14 mouse cellular contexts compared by ENCODE assay signal in genomic region chr17:35173329-35173728, GRCm38 (mm10). TPM values are rescaled to one million over a fixed set of nuclear protein-coding genes. Genes with fewer than 3 reads are reported as not detected.
DNase-seq lines count a peak whose midpoint lies in the region; ATAC-seq and TF ChIP-seq lines count a peak whose summit lies in the region.
"Had no signal": no experiment of that assay in that cellular context is flagged by ENCODE, and none has a peak within 500 bp of the region (broad histone marks: within the 10 kb centered on the region; RNA-seq: fewer than 3 reads in every experiment).

No protein-coding gene starts in this region.

- H3K36me3 ChIP-seq in hindbrain, embryonic 15.5 days: no peaks in the 10 kb centered on the region
- no peaks in the 10 kb centered on the region for H3K36me3 ChIP-seq in hindbrain, embryonic 16.5 days (ENCODE audit: control insufficient read depth, insufficient read depth, low read length)
- H3K36me3 ChIP-seq in thymus, adult 2 months (ENCODE audit: control insufficient read depth, insufficient read depth, low read length): no peaks in the 10 kb centered on the region
- H3K36me3 ChIP-seq: neural tube, embryonic 15.5 days had no signal

- H3K4me1 ChIP-seq in hindbrain, embryonic 15.5 days (replicated peaks): no peaks in the 10 kb centered on the region
- H3K4me1 ChIP-seq in hindbrain, embryonic 16.5 days (ENCODE audit: control insufficient read depth, insufficient read depth, low read depth, low read length): no peaks in the 10 kb centered on the region
- peaks cover 28% of the 10 kb centered on the region for H3K4me1 ChIP-seq in thymus, adult 2 months (replicated peaks; ENCODE audit: control insufficient read depth, insufficient read depth, low read length)
- H3K4me1 ChIP-seq: neural tube, embryonic 15.5 days had no signal

- ATAC-seq in hindbrain, embryonic 15.5 days (ENCODE audit: low FRiP score, low read depth): no peak
- ATAC-seq in hindbrain, embryonic 16.5 days: no peak
- ATAC-seq: forebrain, postnatal 0 days had no signal

- no peak overlapping the region for H3K4me2 ChIP-seq in hindbrain, embryonic 15.5 days
- no peak overlapping the region for H3K4me2 ChIP-seq in hindbrain, embryonic 16.5 days (ENCODE audit: low read length)
- H3K4me2 ChIP-seq: liver, embryonic 11.5 days; neural tube, embryonic 15.5 days had no signal

- no peaks in the 10 kb centered on the region for H3K9me3 ChIP-seq in hindbrain, embryonic 15.5 days
- no peaks in the 10 kb centered on the region for H3K9me3 ChIP-seq in hindbrain, embryonic 16.5 days (ENCODE audit: control insufficient read depth, low read length)
- H3K9me3 ChIP-seq: neural tube, embryonic 15.5 days had no signal

- no peak for DNase-seq in thymus, adult 2 months
- no peak for DNase-seq in thymus, postnatal 10 days (ENCODE audit: low spot score in 2 of 2)
- peak; percentile 82 for DNase-seq in induced T-regulatory cell, adult 2 months (ENCODE audit: low read depth)
- no peak for DNase-seq in cerebellum, adult 18-20 months
- no peak for DNase-seq in cerebellum, adult 9-10 months
- DNase-seq in kidney, postnatal 10 days: no peak
- DNase-seq: adrenal gland, postnatal 25 days; cerebellum, postnatal 36 days; forebrain, postnatal 0 days; heart, postnatal 10 days had no signal

- H3K4me3 ChIP-seq in hindbrain, embryonic 15.5 days: no peak overlapping the region
- H3K4me3 ChIP-seq in hindbrain, embryonic 16.5 days (ENCODE audit: low read length): no peak overlapping the region
- no peak overlapping the region for H3K4me3 ChIP-seq in thymus, adult 2 months (ENCODE audit: control insufficient read depth, insufficient read depth, low read length)
- H3K4me3 ChIP-seq: neural tube, embryonic 15.5 days had no signal

- no peak overlapping the region for H3K9ac ChIP-seq in hindbrain, embryonic 15.5 days
- H3K9ac ChIP-seq in hindbrain, embryonic 16.5 days (ENCODE audit: low read depth, low read length): no peak overlapping the region
- H3K9ac ChIP-seq: forebrain, postnatal 0 days; neural tube, embryonic 15.5 days had no signal

- TF ChIP-seq POLR2A in thymus, adult 2 months (IDR thresholded peaks at IDR 0.05; ENCODE audit: control insufficient read depth, extremely low read depth, insufficient read depth, low read length, poor library complexity): no peak

- WGBS in hindbrain, embryonic 15.5 days: 72% methylated on average over 3 of the region's 3 CpGs
- 82% methylated on average over 3 of the region's 3 CpGs for WGBS in hindbrain, embryonic 16.5 days
- 56% methylated on average over 3 of the region's 3 CpGs for WGBS in thymus, adult 2 months

- H3K27ac ChIP-seq in hindbrain, embryonic 15.5 days (replicated peaks): 0 out of 2 replicates have a peak overlapping the region, but pooled peaks have one; percentile 11
- H3K27ac ChIP-seq in hindbrain, embryonic 16.5 days (ENCODE audit: low read depth, low read length): no peak overlapping the region
- H3K27ac ChIP-seq in thymus, adult 2 months (ENCODE audit: control insufficient read depth, insufficient read depth, low read length): peak overlapping the region; percentile 87
- H3K27ac ChIP-seq: neural tube, embryonic 15.5 days had no signal

- H3K27me3 ChIP-seq in hindbrain, embryonic 15.5 days: no peaks in the 10 kb centered on the region
- no peaks in the 10 kb centered on the region for H3K27me3 ChIP-seq in hindbrain, embryonic 16.5 days (replicated peaks; ENCODE audit: control insufficient read depth, insufficient read depth, low read length)
- H3K27me3 ChIP-seq in thymus, adult 2 months (ENCODE audit: control insufficient read depth, insufficient read depth, low read length): no peaks in the 10 kb centered on the region
- H3K27me3 ChIP-seq: neural tube, embryonic 15.5 days had no signal

- no peak for TF ChIP-seq CTCF in thymus, adult 2 months (IDR thresholded peaks at IDR 0.05; ENCODE audit: borderline replicate concordance, control insufficient read depth, extremely low read depth, insufficient read depth, low read length, poor library complexity)

RNA-seq across cellular contexts. Expression of gene Aif1, which starts 2.5 kb away (rescaled TPM):
- 7.4 and 9.6 TPM in 2 replicates for polyA plus RNA-seq in hindbrain, embryonic 15.5 days (2015; fragmentation: Nextera tagmentation; extraction: Ambion mirVana)
- 5.6 and 10.1 TPM in 2 replicates for polyA plus RNA-seq in hindbrain, embryonic 16.5 days (2015; fragmentation: Nextera tagmentation; extraction: Ambion mirVana)
- polyA plus RNA-seq in thymus, adult 2 months (2012; rRNA removed): 5.4 and 8.9 TPM in 2 replicates

RNA-seq across cellular contexts. Expression of gene Prrc2a, which starts 8.6 kb away (rescaled TPM):
- 175 and 181 TPM in 2 replicates for polyA plus RNA-seq in hindbrain, embryonic 15.5 days (2015; fragmentation: Nextera tagmentation; extraction: Ambion mirVana)
- 138 and 153 TPM in 2 replicates for polyA plus RNA-seq in hindbrain, embryonic 16.5 days (2015; fragmentation: Nextera tagmentation; extraction: Ambion mirVana)
- polyA plus RNA-seq in thymus, adult 2 months (2012; rRNA removed): 770 and 778 TPM in 2 replicates

RNA-seq across cellular contexts. Expression of gene Lst1, which starts 14.9 kb away (rescaled TPM):
- 5.6 and 13.9 TPM in 2 replicates for polyA plus RNA-seq in hindbrain, embryonic 15.5 days (2015; fragmentation: Nextera tagmentation; extraction: Ambion mirVana)
- polyA plus RNA-seq in hindbrain, embryonic 16.5 days (2015; fragmentation: Nextera tagmentation; extraction: Ambion mirVana): 4.8 and 7.3 TPM in 2 replicates
- 30.7 and 49.6 TPM in 2 replicates for polyA plus RNA-seq in thymus, adult 2 months (2012; rRNA removed)

RNA-seq across cellular contexts. Expression of gene Ltb, which starts 20.9 kb away (rescaled TPM):
- polyA plus RNA-seq in hindbrain, embryonic 15.5 days (2015; fragmentation: Nextera tagmentation; extraction: Ambion mirVana): 0.84 and 0.97 TPM in 2 replicates
- polyA plus RNA-seq in hindbrain, embryonic 16.5 days (2015; fragmentation: Nextera tagmentation; extraction: Ambion mirVana): 1.1 and 1.2 TPM in 2 replicates
- polyA plus RNA-seq in thymus, adult 2 months (2012; rRNA removed): 358 and 375 TPM in 2 replicates

RNA-seq across cellular contexts. Expression of gene Tnf, which starts 28.5 kb away (rescaled TPM):
- 0.13 TPM in 1 of 2 replicates, not detected in the other for polyA plus RNA-seq in hindbrain, embryonic 15.5 days (2015; fragmentation: Nextera tagmentation; extraction: Ambion mirVana)
- not detected in 2 replicates for polyA plus RNA-seq in hindbrain, embryonic 16.5 days (2015; fragmentation: Nextera tagmentation; extraction: Ambion mirVana)
- polyA plus RNA-seq in thymus, adult 2 months (2012; rRNA removed): 11.3 and 11.4 TPM in 2 replicates
- polyA plus RNA-seq: forebrain, postnatal 0 days had no signal
